Mouse (Mus musculus): ENCODE measurements around the gene Arsb. TPM values are rescaled to one million over a fixed set of nuclear protein-coding genes. Genes with fewer than 3 reads are reported as not detected.
"Not testable (repeated sequence)": the region's sequence is repeated elsewhere in the genome, so short reads cannot be mapped to it uniquely, and the experiment has no call there.

The Arsb gene
- total RNA-seq, 1 experiment from 2014 or later = 41.9 TPM

GRCm38 (mm10) chr13:93787647-93788046 is 16.2 kb downstream of the Arsb start:
- peak; percentile 44 for DNase-seq

DNA sequence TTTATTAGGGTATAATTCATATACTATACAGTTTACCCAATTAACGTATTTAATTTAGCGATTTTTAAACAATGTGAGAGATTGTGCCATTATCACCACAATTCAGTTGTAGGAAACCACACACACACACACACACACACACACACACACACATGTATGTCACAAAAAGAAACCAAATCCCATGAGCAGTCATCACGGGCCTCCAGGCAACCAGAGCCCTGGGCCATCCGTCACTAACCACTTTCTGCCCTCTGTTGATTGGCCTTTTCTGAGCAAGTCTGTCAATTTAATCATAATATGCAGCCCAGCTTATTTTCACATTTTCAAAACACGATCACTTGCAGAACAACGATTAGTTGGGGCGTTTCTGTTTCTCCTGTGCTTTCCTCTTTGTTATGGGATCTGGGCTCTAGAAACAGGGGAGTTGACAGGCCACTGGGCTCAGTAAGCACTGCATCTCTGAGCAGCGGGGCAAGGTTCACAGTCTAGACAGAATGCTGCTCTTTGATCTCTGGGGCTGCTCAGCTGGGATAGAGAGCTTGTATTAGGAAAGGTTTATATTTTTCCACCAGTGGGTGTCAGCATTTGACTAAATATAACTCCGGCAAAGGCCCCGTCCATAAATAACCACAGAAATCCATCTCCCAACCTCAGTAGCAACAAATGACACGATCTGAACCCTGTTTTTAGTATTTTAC is 21.7 kb downstream of the Arsb start:
- no peak for DNase-seq

GRCm38 (mm10) chr13:93793643-93794182 is 22.3 kb downstream of the Arsb start:
- no peak for DNase-seq

GRCm38 (mm10) chr13:93797011-93797600 is 25.7 kb downstream of the Arsb start:
- no peak for DNase-seq

- not testable (repeated sequence) for DNase-seq
These were observed 38.9 kb downstream of the Arsb start for GRCm38 (mm10) chr13:93810311-93810710.

- DNase-seq = no peak
These were observed 42.7 kb downstream of the Arsb start for GRCm38 (mm10) chr13:93814081-93814480.

DNA sequence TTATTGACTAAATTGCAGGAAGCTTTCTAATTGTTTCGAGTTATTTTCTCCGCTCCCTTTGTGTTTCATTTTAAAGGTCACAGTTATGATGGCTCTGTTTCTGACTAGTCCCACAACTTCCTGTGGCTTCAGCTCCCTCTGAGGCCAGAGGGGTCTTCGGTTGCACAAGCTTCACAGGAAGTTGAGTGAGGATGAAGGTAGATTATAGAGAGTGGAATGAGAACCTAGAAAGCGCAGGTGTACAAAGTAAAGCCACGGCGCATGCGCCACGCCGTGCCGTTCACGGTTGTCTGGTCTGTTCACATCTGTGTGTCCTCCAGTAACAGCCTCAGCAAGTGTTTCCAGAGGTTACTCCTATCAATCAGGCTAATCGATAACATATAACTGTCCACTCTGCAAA is 43.2 kb downstream of the Arsb start:
- no peak for DNase-seq

GRCm38 (mm10) chr13:93815128-93815527 is 43.7 kb downstream of the Arsb start:
- DNase-seq = no peak

- no peak for DNase-seq
These were observed 44.7 kb downstream of the Arsb start for GRCm38 (mm10) chr13:93816127-93816526.

DNA sequence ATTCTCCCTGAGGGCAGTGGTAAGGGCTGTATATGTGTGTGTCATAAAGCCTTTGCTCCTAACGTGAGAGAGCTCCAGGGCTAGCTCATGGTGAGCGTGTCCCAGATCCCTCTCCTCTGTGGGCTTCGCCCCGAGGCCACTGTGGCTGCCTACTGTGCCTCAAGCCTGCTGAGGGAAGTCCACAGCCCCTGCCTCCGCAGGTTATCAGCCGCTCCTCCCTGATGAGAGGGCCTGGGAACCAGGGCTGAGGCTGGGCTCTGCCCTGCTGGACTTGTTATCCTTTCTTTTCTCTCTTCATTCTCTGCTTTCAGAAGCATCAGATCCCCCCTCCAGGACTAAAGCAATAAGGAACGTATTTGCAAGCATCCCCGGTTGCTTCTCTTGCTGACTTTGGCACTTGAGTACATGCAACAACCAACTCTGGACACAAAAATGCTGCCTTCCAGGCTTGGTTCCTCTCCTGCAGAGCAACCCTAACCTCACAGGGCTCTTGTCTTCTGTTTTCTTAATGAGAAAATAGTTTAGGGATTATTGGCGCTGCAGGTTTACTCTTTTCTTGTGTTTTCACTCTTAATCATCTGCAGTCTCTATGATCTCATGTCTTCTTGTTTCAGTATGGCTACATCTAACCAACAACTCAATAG is 45.4 kb downstream of the Arsb start:
- no peak for DNase-seq

DNA sequence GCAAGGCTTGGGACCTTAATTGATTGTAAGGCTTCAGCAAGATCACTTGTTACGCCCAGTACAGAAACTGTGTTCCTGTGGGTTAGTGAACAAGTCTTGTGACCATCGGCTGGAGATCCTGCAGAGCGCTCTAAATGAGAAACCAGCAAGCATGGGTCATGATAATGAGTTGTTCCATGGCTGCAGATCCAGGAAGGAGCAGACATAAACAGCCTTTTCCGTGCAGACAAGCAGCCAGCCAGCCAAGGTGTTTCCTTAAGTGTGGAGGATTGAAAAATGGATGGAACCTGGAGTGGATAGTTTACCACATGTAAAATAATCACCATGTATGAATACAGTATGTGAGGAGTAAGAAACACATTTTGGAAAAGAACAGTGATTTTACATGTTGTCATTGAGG is 48.7 kb downstream of the Arsb start:
- DNase-seq = no peak

- DNase-seq = peak; percentile 16
These were observed 50.6 kb downstream of the Arsb start for GRCm38 (mm10) chr13:93822001-93822400.

DNA sequence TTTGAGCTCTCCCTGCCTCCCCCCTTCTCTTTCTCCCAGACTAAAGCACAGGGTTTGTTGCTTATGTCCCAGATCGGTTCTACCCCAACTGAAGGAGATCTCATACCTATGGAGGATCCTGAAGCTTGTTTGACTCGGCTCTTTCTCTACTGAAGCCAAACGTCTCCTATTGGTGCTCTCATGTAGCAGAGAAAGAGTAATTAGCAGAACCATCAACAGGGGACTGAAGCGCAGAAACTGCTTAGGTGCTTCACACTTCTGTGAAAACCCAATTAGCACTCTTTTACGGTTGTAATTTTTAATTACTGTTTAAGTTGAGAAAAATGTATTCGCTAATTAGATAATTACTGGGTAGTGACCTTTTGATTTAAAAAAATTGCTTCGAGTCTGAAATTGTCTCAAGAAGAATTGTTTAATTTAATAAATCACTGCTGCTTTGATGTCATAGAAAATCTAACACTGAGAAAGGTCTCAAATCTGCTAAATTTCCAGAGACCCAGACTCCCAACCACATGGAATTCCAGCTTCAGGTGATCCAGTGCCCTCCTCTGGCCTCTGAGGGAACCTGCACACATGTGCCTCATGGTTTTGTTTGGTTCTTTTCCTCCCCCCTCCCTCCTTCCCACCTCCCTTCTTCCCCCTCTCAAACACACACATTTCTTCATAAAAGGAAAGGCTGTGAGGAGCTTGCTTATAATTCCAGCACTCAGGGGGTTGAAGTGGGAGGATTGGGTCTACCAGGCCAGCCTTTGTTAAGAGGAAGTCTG is 54.5 kb downstream of the Arsb start:
- DNase-seq = no peak

- no peak for DNase-seq
These were observed 56.3 kb downstream of the Arsb start for GRCm38 (mm10) chr13:93827745-93828144.

DNA sequence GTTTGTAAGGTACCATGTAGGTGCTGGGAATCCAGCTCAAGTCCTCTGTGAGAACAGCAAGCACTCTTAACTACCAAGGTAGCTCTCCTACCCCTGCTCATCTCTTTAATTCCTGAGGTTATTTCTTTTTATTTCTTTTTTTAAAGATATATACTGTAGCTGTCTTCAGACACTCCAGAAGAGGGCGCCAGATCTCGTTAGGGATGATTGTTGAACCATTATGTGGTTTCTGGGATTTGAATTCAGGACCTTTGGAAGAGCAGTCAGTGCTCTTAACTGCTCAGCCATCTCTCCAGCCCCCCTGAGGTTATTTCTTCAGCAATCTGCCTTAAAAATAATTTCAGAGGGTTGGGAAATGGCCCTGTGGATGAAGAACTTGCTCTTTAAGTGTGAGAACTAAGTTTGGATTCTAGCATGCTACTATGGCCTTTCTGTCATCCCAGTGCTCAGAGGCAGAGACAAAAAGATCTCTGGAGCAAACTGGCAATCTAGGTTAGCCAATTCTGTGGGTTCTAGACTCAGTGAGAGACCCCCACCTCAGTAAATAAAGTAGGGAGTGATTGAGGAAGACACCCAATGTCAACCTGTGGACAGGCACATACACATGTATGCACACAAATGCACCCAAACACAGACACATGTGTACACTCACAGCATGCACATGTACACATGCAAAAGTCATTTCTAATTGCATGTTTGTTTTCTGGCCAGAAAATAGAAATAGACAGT is 58.3 kb downstream of the Arsb start:
- no peak for DNase-seq

- DNase-seq = no peak
These were observed 58.8 kb downstream of the Arsb start for GRCm38 (mm10) chr13:93830294-93830645.

- no peak for DNase-seq
These were observed 66.2 kb downstream of the Arsb start for GRCm38 (mm10) chr13:93837481-93838225.

- no peak for DNase-seq
These were observed 67.2 kb downstream of the Arsb start for GRCm38 (mm10) chr13:93838431-93839136.

- DNase-seq = no peak
These were observed 67.8 kb downstream of the Arsb start for GRCm38 (mm10) chr13:93839137-93839630.

GRCm38 (mm10) chr13:93839721-93840120 is 68.3 kb downstream of the Arsb start:
- no peak for DNase-seq
